Mouse (Mus musculus) MEL (cell line): ENCODE data around the gene Rabggta.

Experiments
- CTCF ChIP-seq, 3 experiments: IDR thresholded peaks in 2 of 3; conservative IDR thresholded peaks in 1 of 3; 2 replicates each; pipeline ENCODE4 v1.5.1; 2011 to 2012; ENCODE audit warnings: low read length in 3 of 3, low read depth in 2 of 3, mild to moderate bottlenecking in 2 of 3, improper control_type of control experiment in 1 of 3, inconsistent platforms in 1 of 3, mixed read lengths in 1 of 3, moderate library complexity in 1 of 3; ENCODE audit not compliant: control insufficient read depth in 1 of 3, insufficient read depth in 1 of 3, poor library complexity in 1 of 3, severe bottlenecking in 1 of 3
- EP300 ChIP-seq, 2 experiments: IDR thresholded peaks; 2 replicates each; pipeline ENCODE4 v1.6.1; 2011; ENCODE audit warnings: improper control_type of control experiment in 2 of 2, low read length in 2 of 2, low read depth in 1 of 2, mild to moderate bottlenecking in 1 of 2
- GATA1 ChIP-seq: IDR thresholded peaks from 2 replicates; pipeline ENCODE4 v1.6.1; 2011; ENCODE audit warnings: low read depth, low read length, improper control_type of control experiment
- JUND ChIP-seq: IDR thresholded peaks from 2 replicates; pipeline ENCODE4 v1.6.1; 2011; ENCODE audit warnings: low read depth, mild to moderate bottlenecking, improper control_type of control experiment, low read length
- MAX ChIP-seq: IDR thresholded peaks from 2 replicates; pipeline ENCODE4 v1.6.1; 2011; ENCODE audit warnings: low read length, improper control_type of control experiment
- POLR2A ChIP-seq, 2 experiments: IDR thresholded peaks; 2 replicates each; pipeline ENCODE4 v1.6.1; 2011 to 2012; ENCODE audit warnings: low read length in 2 of 2, mild to moderate bottlenecking in 2 of 2, control low read depth in 1 of 2, improper control_type of control experiment in 1 of 2, low read depth in 1 of 2, moderate library complexity in 1 of 2; ENCODE audit not compliant: control insufficient read depth in 1 of 2, insufficient read depth in 1 of 2, poor library complexity in 1 of 2
- TAL1 ChIP-seq: IDR thresholded peaks from 2 replicates; pipeline ENCODE4 v1.6.1; 2012; ENCODE audit warnings: mild to moderate bottlenecking, inconsistent platforms, low read length, moderate library complexity, mixed read lengths
- ZKSCAN1 ChIP-seq: IDR thresholded peaks from 2 replicates; pipeline ENCODE4 v1.6.1; 2012; ENCODE audit warnings: low read depth, mild to moderate bottlenecking, inconsistent platforms, low read length, improper control_type of control experiment, moderate library complexity

- TF ChIP-seq ZKSCAN1 (no peak), POLR2A (IDR thresholded peaks at IDR 0.05; ENCODE audit: control insufficient read depth in 1 of 2, insufficient read depth in 1 of 2, low read depth in 1 of 2, low read length in 2 of 2, poor library complexity in 1 of 2) (no peak), JUND (no peak), GATA1 (peak; percentile 68), CTCF (IDR thresholded peaks at IDR 0.05 in 2 of 3, conservative IDR thresholded peaks at IDR 0.05 in 1 of 3; ENCODE audit: control insufficient read depth in 1 of 3, insufficient read depth in 1 of 3, low read depth in 2 of 3, low read length in 3 of 3, poor library complexity in 1 of 3, severe bottlenecking in 1 of 3) (no peak), TAL1 (peak; percentile 43; the same call in 1 of the 2 replicates), MAX (peak; percentile 53; the same call in 1 of the 2 replicates), EP300 (IDR thresholded peaks at IDR 0.05; ENCODE audit: low read depth in 1 of 2, low read length in 2 of 2) (peak; percentile 70 to 80)
These were observed 1.4 kb upstream of the Rabggta start for GRCm38 (mm10) chr14:55723433-55723832.
